Mouse (Mus musculus): ENCODE results near the gene Ofcc1. TPM values are rescaled to one million over a fixed set of nuclear protein-coding genes. Genes with fewer than 3 reads are reported as not detected.

Ofcc1 gene
- total RNA-seq, 2 experiments from 2014 or later: not detected

DNA sequence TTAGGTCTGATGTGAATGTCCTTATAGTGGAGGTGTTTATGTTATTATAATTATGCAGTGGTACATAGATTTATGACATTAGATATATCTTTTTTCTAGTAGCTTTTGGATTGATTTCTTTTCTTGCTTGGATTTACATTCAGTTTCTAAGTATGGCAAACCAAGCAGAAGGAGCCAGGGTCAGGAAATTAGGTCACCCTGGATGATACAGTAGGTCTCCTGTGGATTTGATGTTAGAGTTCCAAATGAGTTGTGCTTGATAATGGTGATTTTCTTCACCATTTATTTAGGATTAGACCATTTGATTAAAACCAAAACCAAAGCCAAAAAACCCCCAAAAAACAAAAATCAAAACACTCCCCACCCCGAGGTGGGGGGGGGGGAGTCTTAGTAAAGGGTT is 338.6 kb downstream of the Ofcc1 start:
- DNase-seq (ENCODE audit: low spot score in 2 of 2): no peak

DNA sequence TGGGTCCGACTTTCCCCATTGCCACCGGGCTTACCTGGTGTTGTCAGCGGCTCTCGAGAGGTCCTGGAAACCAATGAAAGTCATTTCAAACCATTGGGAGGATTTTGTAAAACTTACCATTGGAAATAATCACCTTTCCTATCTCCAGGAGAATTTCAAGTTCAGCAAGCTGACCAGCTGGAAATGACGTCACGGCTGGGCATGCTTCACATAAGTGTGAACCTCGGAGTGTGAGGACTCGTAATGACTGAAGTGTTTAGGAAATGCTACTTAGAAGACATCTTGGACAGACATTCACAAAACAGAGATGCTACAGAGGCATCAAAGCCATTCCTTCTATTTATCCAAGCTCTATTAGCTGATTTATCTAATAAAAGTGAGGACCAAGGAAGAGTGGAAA is 361.0 kb downstream of the Ofcc1 start:
- no peak for DNase-seq (ENCODE audit: low spot score in 2 of 2)

DNA sequence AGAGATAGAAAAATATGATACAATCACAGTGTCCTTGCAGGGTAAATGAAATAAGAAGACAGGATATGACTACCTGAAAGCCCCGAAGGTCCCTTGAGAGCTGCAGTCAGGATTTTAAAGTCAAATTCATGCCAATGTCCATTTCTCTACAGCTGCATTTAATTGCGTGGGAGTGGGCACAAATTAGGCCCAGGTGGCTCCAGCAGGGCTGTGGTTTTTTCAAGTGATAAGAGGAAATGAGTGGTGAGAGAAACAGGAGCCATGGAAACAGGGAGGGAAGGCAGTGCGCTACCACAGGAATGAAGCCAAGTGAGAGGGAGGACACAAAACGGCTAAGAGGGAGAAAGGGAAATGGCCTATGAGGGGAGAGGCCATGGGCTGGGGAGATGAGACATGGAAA is 363.3 kb downstream of the Ofcc1 start:
- DNase-seq (ENCODE audit: low spot score in 2 of 2): no peak

DNA sequence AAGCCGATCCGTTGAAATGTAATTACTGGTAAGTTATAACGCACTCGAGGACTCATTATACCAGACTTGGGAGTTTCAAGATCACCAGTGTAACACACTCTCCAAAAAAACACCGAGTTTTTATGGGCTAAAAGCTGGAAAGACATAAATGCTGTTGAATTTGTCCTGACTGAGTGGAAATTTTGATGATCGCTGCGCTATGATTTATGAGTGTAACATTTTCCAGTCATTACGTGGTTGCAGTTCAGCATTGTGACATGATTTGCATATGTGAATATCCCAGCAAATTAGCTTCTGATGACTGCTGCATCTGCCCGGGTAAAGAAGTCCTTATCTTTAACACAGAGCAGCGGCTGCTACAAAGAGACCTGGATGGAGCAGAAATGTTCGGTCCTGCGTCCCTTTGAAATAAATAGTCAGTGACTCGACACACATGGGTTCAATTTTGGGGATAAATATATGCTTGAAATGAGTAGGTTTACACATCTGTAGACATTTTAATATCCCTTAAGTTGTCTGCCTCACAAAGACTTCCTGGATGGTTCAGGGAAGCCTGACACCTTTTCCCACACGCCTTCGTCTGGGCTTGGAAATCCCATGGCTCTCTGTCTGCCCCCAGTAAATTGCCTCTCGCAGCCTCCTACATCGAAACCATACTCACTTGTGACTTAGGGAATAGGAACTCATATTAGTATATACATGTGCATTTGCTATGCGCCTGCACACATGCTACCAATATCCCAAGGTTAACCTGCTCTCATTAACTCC is 381.8 kb downstream of the Ofcc1 start:
- no peak for DNase-seq (ENCODE audit: low spot score in 2 of 2)

DNA sequence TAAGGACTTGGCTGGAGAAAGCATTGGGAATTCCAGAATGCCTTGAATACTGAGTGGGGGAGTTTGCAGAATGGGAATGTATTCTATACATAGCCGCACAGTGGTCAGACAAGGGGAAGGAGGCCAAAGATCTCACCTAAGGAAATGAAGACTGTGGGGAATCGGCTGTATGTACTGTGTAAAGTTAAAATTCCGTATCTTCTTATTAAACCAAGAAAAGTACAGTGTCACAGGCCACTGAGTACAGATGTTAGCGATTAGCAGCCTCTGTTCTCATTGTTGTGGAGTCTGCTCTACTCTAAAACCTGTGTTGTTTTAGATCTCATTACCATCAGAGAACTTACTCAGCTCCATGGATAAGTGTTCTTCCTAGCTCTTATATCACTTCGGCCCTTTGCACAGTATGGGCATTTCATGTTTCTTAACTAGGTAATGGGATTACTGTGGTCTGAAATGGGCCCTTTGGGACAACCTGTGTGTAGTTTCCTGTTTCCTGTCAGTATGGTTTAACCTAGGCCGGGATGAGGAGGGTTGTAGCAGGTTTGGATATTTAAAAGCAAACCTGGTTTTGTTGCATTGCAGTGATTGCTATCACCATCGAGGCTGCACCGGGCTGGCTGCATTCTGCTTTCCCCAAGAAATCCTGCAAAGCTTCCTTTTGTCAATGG is 392.8 kb downstream of the Ofcc1 start:
- no peak for DNase-seq (ENCODE audit: low spot score in 2 of 2)

DNA sequence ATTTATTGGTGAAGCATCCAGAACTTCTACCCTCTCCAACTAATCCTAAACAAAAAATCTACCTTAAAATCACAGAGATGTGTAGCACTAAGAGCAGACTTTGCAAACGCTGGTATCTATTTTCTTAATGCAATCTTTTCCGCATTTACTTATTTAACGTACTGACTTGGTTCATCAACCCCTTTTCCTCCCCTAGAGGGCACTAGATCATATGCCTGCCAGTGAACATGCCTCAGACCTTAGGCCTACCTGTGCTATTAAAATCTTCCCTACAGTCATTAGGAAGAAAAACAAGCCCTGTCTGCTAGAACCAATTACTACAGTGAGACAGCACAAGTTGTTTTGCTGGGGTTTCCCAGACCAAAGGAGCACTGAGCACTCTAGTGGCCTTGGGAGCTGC is 404.0 kb downstream of the Ofcc1 start:
- DNase-seq (ENCODE audit: low spot score in 2 of 2): no peak

DNA sequence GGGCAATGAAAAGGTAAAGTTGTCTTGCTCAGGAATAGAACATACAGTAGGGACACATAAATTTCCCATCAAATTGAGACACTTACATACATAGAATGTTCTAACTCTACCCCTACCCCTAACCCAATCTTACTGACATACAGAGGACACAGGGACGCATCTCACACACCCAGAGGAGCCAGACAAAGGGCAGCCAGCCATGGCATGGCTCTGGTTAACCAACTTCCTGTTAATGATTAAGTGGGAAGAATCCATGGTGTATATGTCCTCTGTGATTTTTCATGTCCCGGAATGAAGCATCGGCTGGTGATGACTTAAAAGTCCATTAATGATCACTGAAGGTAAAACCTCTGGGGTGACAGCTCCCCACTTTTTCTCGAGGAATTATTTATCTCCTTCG is 405.2 kb downstream of the Ofcc1 start:
- DNase-seq (ENCODE audit: low spot score in 2 of 2): no peak
